8 mouse cellular contexts compared by ENCODE assay signal in genomic region chr9:33062476-33062875, GRCm38 (mm10).
A peak's percentile ranks its signal among the peaks of the same experiment; 100 is the strongest.
DNase-seq lines count a peak whose midpoint lies in the region.

No protein-coding gene starts in this region.

- peak; percentile 49 for DNase-seq in lung, postnatal 10 days
- DNase-seq in lung, postnatal 14 days: no peak
- peak; percentile 10 to 14 for DNase-seq in gastrocnemius, adult 8-10 months (ENCODE audit: low spot score in 2 of 2)
- DNase-seq in left cerebral cortex, postnatal 10 days (ENCODE audit: extremely low spot score in 1 of 2, low spot score in 2 of 2): peak; percentile 58 to 71
- DNase-seq in retina, embryonic 14.5 days (ENCODE audit: low spot score): peak; percentile 55
- DNase-seq in Muller cell, postnatal 12 days (ENCODE audit: inconsistent ontology term): no peak
- no peak for DNase-seq in adrenal gland, adult (ENCODE audit: inconsistent age in 2 of 2, low spot score in 1 of 2)
- DNase-seq in MN1 (ENCODE audit: low spot score): no peak

- intact Hi-C loops in left cerebral cortex, postnatal 10 days (cut with DNase I): no loop called here

Comparison
In these comparisons a context has a peak if more than half of its experiments do, and no peak if none do; other contexts are left out.
1. DNase-seq: peak in lung, postnatal 10 days (single experiment), gastrocnemius, adult 8-10 months (2 of 2), left cerebral cortex, postnatal 10 days (2 of 2) and retina, embryonic 14.5 days (single experiment); none in lung, postnatal 14 days (single experiment), Muller cell, postnatal 12 days (single experiment), adrenal gland, adult (0 of 2) and MN1 (single experiment).